Mouse (Mus musculus) liver, postnatal 0 days (tissue): ENCODE measurements around the gene Kif26b.

Experiments used
- CTCF ChIP-seq: sonication (generic); IDR thresholded peaks from 2 replicates; pipeline ENCODE4 v1.5.1; 2016; ENCODE audit warnings: antibody characterized with exemption, low read depth
- EP300 ChIP-seq: IDR thresholded peaks from 2 replicates; pipeline ENCODE4 v1.6.1; 2016; ENCODE audit warnings: antibody characterized with exemption, low read depth, mild to moderate bottlenecking

GRCm38 (mm10) chr1:178978617-178979245 lies 449.8 kb downstream of the Kif26b start:
- TF ChIP-seq CTCF: no peak
- TF ChIP-seq EP300: no peak
